Mouse (Mus musculus) hindbrain, embryonic 12.5 days (tissue): ENCODE measurements around the gene Krtap7-1. TPM values are rescaled to one million over a fixed set of nuclear protein-coding genes. Genes with fewer than 3 reads are reported as not detected.

Experiments used
- ATAC-seq: fragments of 200-750 bp; cut with Nextera tagmentation; 2 replicates; pipeline ENCODE4 v1.8.0; 2017; ENCODE audit warnings: moderate TSS enrichment; ENCODE audit not compliant: low FRiP score
- H3K27ac ChIP-seq: fragments of 300-500 bp; sonication (generic); 2 replicates; pipeline ENCODE4 v1.5.1; 2016; ENCODE audit warnings: mild to moderate bottlenecking
- H3K27me3 ChIP-seq: fragments of 300-500 bp; sonication (generic); 2 replicates; pipeline ENCODE4 v1.6.1; 2016; ENCODE audit warnings: mild to moderate bottlenecking
- H3K36me3 ChIP-seq: fragments of 300-500 bp; sonication (generic); 2 replicates; pipeline ENCODE4 v1.6.1; 2016; ENCODE audit warnings: mild to moderate bottlenecking
- H3K4me1 ChIP-seq: fragments of 300-500 bp; sonication (generic); 2 replicates; pipeline ENCODE4 v1.6.1; 2016
- H3K4me2 ChIP-seq: fragments of 300-500 bp; sonication (generic); replicated peaks from 2 replicates; pipeline ENCODE4 v1.6.1; 2016; ENCODE audit warnings: mild to moderate bottlenecking
- H3K4me3 ChIP-seq: fragments of 300-500 bp; sonication (generic); 2 replicates; pipeline ENCODE4 v1.5.1; 2016; ENCODE audit warnings: mild to moderate bottlenecking
- H3K9ac ChIP-seq: fragments of 300-500 bp; sonication (generic); 2 replicates; pipeline ENCODE4 v1.6.1; 2016; ENCODE audit warnings: mild to moderate bottlenecking, moderate library complexity
- H3K9me3 ChIP-seq: fragments of 300-500 bp; sonication (generic); replicated peaks from 2 replicates; pipeline ENCODE4 v1.6.1; 2016; ENCODE audit warnings: mild to moderate bottlenecking
- WGBS: fragments of 180-500 bp; shearing (Covaris S2); methylation state at CpG from one replicate; pipeline ENCODE4 v1.1.7; 2016; 5-methylcytosine and 5-hydroxymethylcytosine counted together
- polyA plus RNA-seq: library from polyadenylated mRNA; unstranded; fragments of >200 nt; fragmentation: Nextera tagmentation; extraction: Ambion mirVana; gene quantifications from 2 replicates; pipeline ENCODE4 v1.2.1, GENCODE M21; 2016

Krtap7-1 gene
- polyA plus RNA-seq, 1 experiment from 2014 or later, result not detected

DNA sequence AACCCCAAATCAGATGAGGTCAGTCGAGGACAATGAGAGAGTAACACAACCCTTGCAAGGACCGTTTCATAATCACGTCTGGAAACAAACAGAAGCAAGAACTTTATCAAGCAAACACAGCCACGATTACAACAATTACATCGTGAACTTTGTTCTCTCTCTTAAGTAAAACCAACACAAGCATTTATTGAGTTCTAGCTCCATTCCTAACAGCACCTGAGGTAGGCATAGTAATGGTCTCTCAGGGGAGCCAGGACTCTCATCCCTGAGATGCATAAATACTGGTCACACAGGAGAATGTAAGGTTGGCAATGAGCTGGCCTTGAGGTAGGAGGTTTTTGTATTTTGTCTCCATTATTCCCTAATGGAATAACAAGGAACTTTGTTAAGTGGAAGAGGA, 6.3 kb downstream of the Krtap7-1 start:
- no peak for ATAC-seq
- H3K36me3 ChIP-seq, result no peaks in the 10 kb centered on the region
- H3K9me3 ChIP-seq, result no peaks in the 10 kb centered on the region
- no peak overlapping the region for H3K4me2 ChIP-seq
- no peaks in the 10 kb centered on the region for H3K4me1 ChIP-seq
- H3K27me3 ChIP-seq, result no peaks in the 10 kb centered on the region
- H3K27ac ChIP-seq, result no peak overlapping the region
- no peak overlapping the region for H3K4me3 ChIP-seq
- H3K9ac ChIP-seq, result no peak overlapping the region
- WGBS, result 92% methylated on average over 5 of the region's 5 CpGs

DNA sequence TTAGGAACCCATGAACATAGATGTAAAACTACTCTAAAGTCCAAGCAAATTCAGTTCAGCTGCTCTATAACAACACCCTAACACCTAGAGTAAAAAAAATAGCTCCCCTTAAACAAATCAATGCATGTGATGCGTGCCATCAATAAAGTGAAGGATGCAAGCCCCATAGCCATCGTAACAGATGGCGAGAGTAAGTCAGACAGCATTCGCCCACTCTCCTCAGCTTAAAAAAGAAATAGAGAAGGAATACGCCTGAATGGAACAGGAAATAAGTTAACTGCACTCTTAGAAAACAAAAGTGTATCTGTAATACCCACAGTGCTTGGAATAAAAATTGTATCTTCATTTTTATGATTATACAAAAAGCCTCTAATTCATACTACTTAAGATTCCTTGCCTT, 11.1 kb downstream of the Krtap7-1 start:
- Histone ChIP-seq H3K4me1 (no peaks in the 10 kb centered on the region), H3K9me3 (no peaks in the 10 kb centered on the region), H3K27ac (no peak overlapping the region), H3K36me3 (no peaks in the 10 kb centered on the region), H3K4me3 (no peak overlapping the region), H3K4me2 (no peak overlapping the region), H3K27me3 (no peaks in the 10 kb centered on the region), H3K9ac (no peak overlapping the region)
- 94% methylated on average over 5 of the region's 5 CpGs for WGBS
- ATAC-seq, result no peak

DNA sequence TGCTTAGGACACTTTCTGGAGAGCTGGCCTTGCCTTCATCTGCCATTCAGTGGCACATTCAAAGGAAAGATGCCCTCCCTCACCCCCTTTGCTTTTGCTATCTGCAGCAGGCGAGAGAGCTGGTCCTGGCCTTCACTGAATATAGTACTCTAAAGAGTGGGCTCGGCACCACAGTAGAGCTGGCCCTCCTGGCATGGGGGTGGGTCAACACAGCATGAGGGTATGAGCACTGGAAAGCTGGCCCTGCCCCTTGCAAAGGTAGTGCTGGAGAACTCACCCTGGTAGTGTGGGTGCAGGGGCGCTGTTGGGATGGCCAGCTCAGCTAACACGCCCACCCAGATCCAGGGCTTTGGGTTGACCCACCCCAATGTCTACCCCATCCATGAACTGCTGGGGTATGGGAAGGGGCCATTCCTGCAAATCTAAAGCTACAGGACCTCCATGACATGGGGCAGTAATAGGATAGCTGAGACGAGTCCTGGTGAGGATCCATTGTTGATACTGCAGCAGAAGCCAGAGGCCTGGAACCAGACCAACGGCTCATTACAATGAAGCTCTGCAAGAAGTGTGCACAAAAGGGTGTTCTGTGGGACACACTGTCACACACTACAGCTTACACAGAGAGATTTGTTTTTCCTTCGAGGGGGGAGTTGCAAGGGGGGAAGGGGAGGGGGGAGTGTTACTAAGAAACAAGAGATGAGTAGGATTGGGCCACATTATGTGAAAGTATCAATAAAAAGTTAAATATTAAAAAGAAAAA, 12.5 kb downstream of the Krtap7-1 start:
- WGBS, result 77% methylated on average over 7 of the region's 7 CpGs
- no peak overlapping the region for H3K4me2 ChIP-seq
- no peak overlapping the region for H3K9ac ChIP-seq
- no peaks in the 10 kb centered on the region for H3K36me3 ChIP-seq
- no peaks in the 10 kb centered on the region for H3K9me3 ChIP-seq
- H3K27ac ChIP-seq, result no peak overlapping the region
- H3K4me3 ChIP-seq, result no peak overlapping the region
- no peak for ATAC-seq
- no peaks in the 10 kb centered on the region for H3K4me1 ChIP-seq
- no peaks in the 10 kb centered on the region for H3K27me3 ChIP-seq

DNA sequence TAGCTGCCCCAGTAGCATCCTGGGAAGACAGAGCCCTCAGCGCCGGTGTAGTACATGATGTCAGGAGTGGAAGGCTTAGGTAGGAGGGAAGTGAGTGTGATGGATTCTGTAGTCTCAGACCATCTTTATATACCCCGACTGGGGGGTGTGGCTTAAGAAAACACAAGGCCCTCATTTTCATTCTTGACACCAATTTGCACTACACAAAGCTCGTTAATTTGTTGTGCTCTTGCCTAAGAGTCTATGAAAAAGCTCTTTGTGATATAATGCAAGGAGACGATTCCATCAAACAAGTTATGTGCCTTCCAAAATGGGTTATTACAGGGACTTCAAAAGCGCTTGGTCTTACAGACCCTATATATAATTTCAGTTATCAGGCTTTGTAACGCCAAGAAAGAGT, 20.3 kb downstream of the Krtap7-1 start, which contains the start of gene Krtap8-1:
Krtap8-1 (minus strand) TSS at position 101 of the 400 bp plus-strand sequence.
- no peak within 1 kb of the TSS for H3K9ac ChIP-seq
- no peaks in the 10 kb centered on the region for H3K9me3 ChIP-seq
- H3K4me2 ChIP-seq, result no peak within 1 kb of the TSS
- no peaks in the 10 kb centered on the region for H3K27me3 ChIP-seq
- H3K4me1 ChIP-seq, result no peaks in the 10 kb centered on the region
- H3K27ac ChIP-seq, result no peak within 1 kb of the TSS
- no peak for ATAC-seq
- no peaks in the 10 kb centered on the region for H3K36me3 ChIP-seq
- H3K4me3 ChIP-seq, result no peak within 1 kb of the TSS
- WGBS, result 90% methylated on average over 7 of the region's 7 CpGs

DNA sequence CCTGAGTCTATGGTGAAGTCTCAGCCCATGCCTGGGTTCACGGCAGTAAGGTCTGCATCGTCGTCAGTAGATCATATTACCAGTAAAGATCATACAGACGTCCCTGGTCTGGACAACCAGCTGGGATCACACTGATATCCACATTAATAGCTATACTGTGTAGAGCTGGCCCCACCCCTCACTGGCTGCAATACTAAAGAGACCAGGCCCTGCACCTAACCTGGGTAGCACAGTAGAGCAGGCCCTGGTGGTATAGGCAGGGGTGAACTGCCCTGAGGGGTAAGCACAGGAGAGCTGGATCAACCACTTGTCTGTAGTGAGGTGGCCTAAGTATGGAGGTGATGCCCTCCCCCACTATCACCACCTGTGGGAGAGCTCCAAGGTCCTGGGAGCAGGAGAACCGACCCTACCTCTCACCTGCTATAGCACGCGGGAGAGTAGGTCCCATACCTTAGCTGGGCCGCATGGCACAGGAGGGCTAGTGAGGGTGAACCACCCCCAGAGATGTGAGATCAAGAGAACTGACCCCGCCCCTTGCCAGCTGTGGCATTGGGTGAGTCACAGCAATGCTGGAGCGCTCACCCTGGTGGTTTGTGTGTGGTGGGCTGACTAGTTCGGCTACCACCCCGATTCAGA, 30.3 kb downstream of the Krtap7-1 start:
- Histone ChIP-seq H3K27ac (no peak overlapping the region), H3K9me3 (no peaks in the 10 kb centered on the region), H3K9ac (no peak overlapping the region), H3K4me1 (no peaks in the 10 kb centered on the region), H3K4me2 (no peak overlapping the region), H3K4me3 (no peak overlapping the region), H3K27me3 (no peaks in the 10 kb centered on the region), H3K36me3 (no peaks in the 10 kb centered on the region)
- peak; percentile 52; the same call in 1 of the 2 replicates for ATAC-seq
- WGBS, result 81% methylated on average over 12 of the region's 12 CpGs

DNA sequence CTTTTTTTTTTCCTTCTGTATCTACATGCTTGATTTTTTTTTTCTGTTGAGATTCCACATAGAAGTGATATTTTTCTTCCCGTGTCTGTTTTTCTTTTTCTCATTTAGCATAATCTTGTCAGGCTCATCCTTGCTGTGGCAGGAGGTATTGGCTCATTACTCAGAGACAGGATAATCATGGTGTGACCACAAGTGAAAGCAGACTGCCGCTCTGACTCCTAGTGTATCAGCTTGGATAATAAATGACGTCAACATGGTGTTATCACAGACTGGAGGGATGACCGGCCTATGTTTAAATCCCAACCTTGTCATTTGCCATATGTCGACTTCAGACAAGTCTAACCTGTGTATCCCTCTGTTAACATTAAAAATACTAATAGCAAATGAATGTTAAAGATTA, 46.9 kb downstream of the Krtap7-1 start:
- H3K27ac ChIP-seq, result no peak overlapping the region
- 80% methylated on average over 5 of the region's 5 CpGs for WGBS
- H3K4me3 ChIP-seq, result no peak overlapping the region
- ATAC-seq, result 0 out of 2 replicates have a peak, but pooled peaks have one; percentile 58
- H3K36me3 ChIP-seq, result no peaks in the 10 kb centered on the region
- H3K4me1 ChIP-seq, result no peaks in the 10 kb centered on the region
- H3K9me3 ChIP-seq, result no peaks in the 10 kb centered on the region
- no peaks in the 10 kb centered on the region for H3K27me3 ChIP-seq
- H3K4me2 ChIP-seq, result no peak overlapping the region
- no peak overlapping the region for H3K9ac ChIP-seq

Other genes starting within 250 kb of the Krtap7-1 start
- not detected in 2 replicates for gene Krtap21-1, start 104.5 kb downstream of the Krtap7-1 start, polyA plus RNA-seq
- not detected in 2 replicates for gene Krtap6-2, start 88.2 kb downstream of the Krtap7-1 start, polyA plus RNA-seq
- not detected in 2 replicates for gene Krtap8-1, start 20.4 kb downstream of the Krtap7-1 start, polyA plus RNA-seq
- not detected in 2 replicates for gene Krtap11-1, start 62.9 kb upstream of the Krtap7-1 start, polyA plus RNA-seq